Mouse (Mus musculus) myocyte (in vitro differentiated cells): ENCODE data around the gene Lztr1.

ENCODE experiments used
- CEBPB ChIP-seq: IDR thresholded peaks from 2 replicates; pipeline ENCODE4 v1.6.1; 2011; ENCODE audit warnings: mild to moderate bottlenecking, moderate library complexity; ENCODE audit not compliant: poor library complexity, insufficient read depth, severe bottlenecking
- E2F4 ChIP-seq: IDR thresholded peaks from one replicate; pipeline ENCODE4 v1.6.1; 2011; ENCODE audit warnings: mild to moderate bottlenecking, control low read depth, moderate library complexity; ENCODE audit not compliant: insufficient read depth
- MAX ChIP-seq: IDR thresholded peaks from one replicate; pipeline ENCODE4 v1.6.1; 2011; ENCODE audit warnings: low read depth, mild to moderate bottlenecking, control low read depth
- MYOD1 ChIP-seq, 3 experiments: IDR thresholded peaks; one replicate each; pipeline ENCODE4 v1.6.1; 2011; ENCODE audit warnings: control low read depth in 2 of 3, low read depth in 2 of 3, mild to moderate bottlenecking in 2 of 3, moderate library complexity in 1 of 3; ENCODE audit not compliant: insufficient read length in 2 of 3, control insufficient read depth in 1 of 3
- MYOG ChIP-seq, 3 experiments: IDR thresholded peaks; one replicate each; pipeline ENCODE4 v1.6.1; 2011; ENCODE audit warnings: control low read depth in 2 of 3, low read depth in 2 of 3, mild to moderate bottlenecking in 2 of 3; ENCODE audit not compliant: insufficient read length in 2 of 3, control insufficient read depth in 1 of 3, insufficient read depth in 1 of 3
- POLR2A ChIP-seq: IDR thresholded peaks from one replicate; pipeline ENCODE4 v1.6.1; 2011; ENCODE audit warnings: low read depth, mild to moderate bottlenecking, control low read depth, moderate library complexity; ENCODE audit not compliant: insufficient read length
- POLR2AphosphoS2 ChIP-seq: IDR thresholded peaks from one replicate; pipeline ENCODE4 v1.6.1; 2011; ENCODE audit warnings: low read depth, control low read depth; ENCODE audit not compliant: insufficient read length
- REST ChIP-seq: IDR thresholded peaks from one replicate; pipeline ENCODE4 v1.6.1; 2011; ENCODE audit warnings: mild to moderate bottlenecking, control low read depth, moderate library complexity; ENCODE audit not compliant: insufficient read depth, insufficient read length
- TCF12 ChIP-seq: IDR thresholded peaks from one replicate; pipeline ENCODE4 v1.6.1; 2011; ENCODE audit warnings: mild to moderate bottlenecking, control low read depth; ENCODE audit not compliant: poor library complexity, insufficient read depth, severe bottlenecking
- USF1 ChIP-seq: IDR thresholded peaks from one replicate; pipeline ENCODE4 v1.6.1; 2011; ENCODE audit warnings: low read depth, mild to moderate bottlenecking, control low read depth, moderate library complexity

GRCm38 (mm10) chr16:17507018-17507552 is 1.4 kb upstream of the Lztr1 start:
- TF ChIP-seq POLR2A = no peak
- no peak for TF ChIP-seq POLR2AphosphoS2
- TF ChIP-seq MYOD1 (IDR thresholded peaks at IDR 0.05; ENCODE audit: control insufficient read depth in 1 of 3, insufficient read length in 2 of 3, low read depth in 2 of 3) = peak in 2 of 3 experiments; percentile 73 to 74
- TF ChIP-seq MYOG (IDR thresholded peaks at IDR 0.05; ENCODE audit: control insufficient read depth in 1 of 3, insufficient read depth in 1 of 3, insufficient read length in 2 of 3, low read depth in 2 of 3) = peak in 2 of 3 experiments; percentile 71 to 83
- TF ChIP-seq E2F4 = no peak
- TF ChIP-seq REST = no peak
- TF ChIP-seq USF1 = no peak
- TF ChIP-seq TCF12 = no peak
- TF ChIP-seq MAX = no peak
- TF ChIP-seq CEBPB = no peak
